Mouse (Mus musculus) inflammation-experienced regulatory T-cells, adult 6 months (primary cell): ENCODE measurements around the gene Ddx28. TPM values are rescaled to one million over a fixed set of nuclear protein-coding genes. Genes with fewer than 3 reads are reported as not detected.

Source experiments
- ATAC-seq: one replicate; pipeline ENCODE4 v1.8.0; 2017
- polyA plus RNA-seq, 3 experiments: library from polyadenylated mRNA; unstranded; fragments of 100-300 nt; shearing (Covaris generic); gene quantifications; one replicate each; pipeline ENCODE4 v1.2.1; 2017

Ddx28 gene
- polyA plus RNA-seq = 10 to 100 TPM in 2 of 3 experiments, 1 to 10 TPM in 1; 9.3 to 15.6 (median 12.3) TPM

- ATAC-seq = no peak
Observed at GRCm38 (mm10) chr8:106011643-106011986, at the start of gene Ddx28. TSS of gene Ddx28 (minus strand) at chr8:106011882.

- no peak for ATAC-seq
Observed at GRCm38 (mm10) chr8:106060521-106060920, 48.8 kb upstream of the Ddx28 start.

- no peak for ATAC-seq
Observed at GRCm38 (mm10) chr8:106059613-106060371, 48.1 kb upstream of the Ddx28 start.

- peak; percentile 77 for ATAC-seq
Observed at GRCm38 (mm10) chr8:106058731-106059612, 47.3 kb upstream of the Ddx28 start, which contains the start of gene Nfatc3. TSS of gene Nfatc3 (plus strand) at chr8:106058840.

- no peak for ATAC-seq
Observed at GRCm38 (mm10) chr8:106056455-106056982, 44.8 kb upstream of the Ddx28 start.

GRCm38 (mm10) chr8:106055038-106055437, 43.4 kb upstream of the Ddx28 start:
- no peak for ATAC-seq

- ATAC-seq = peak; percentile 60
Observed at GRCm38 (mm10) chr8:106054190-106054811, 42.6 kb upstream of the Ddx28 start.

- peak; percentile 47 for ATAC-seq
Observed at GRCm38 (mm10) chr8:106052510-106053089, 40.9 kb upstream of the Ddx28 start.

- no peak for ATAC-seq
Observed at GRCm38 (mm10) chr8:106051068-106051467, 39.4 kb upstream of the Ddx28 start.

- no peak for ATAC-seq
Observed at GRCm38 (mm10) chr8:106049840-106050239, 38.2 kb upstream of the Ddx28 start.

GRCm38 (mm10) chr8:106047854-106048630, 36.4 kb upstream of the Ddx28 start:
- ATAC-seq = no peak

- no peak for ATAC-seq
Observed at GRCm38 (mm10) chr8:106046872-106047559, 35.3 kb upstream of the Ddx28 start.

- no peak for ATAC-seq
Observed at GRCm38 (mm10) chr8:106044151-106044550, 32.5 kb upstream of the Ddx28 start.

GRCm38 (mm10) chr8:106043055-106043454, 31.4 kb upstream of the Ddx28 start:
- ATAC-seq = no peak

GRCm38 (mm10) chr8:106040218-106040617, 28.5 kb upstream of the Ddx28 start:
- ATAC-seq = no peak

GRCm38 (mm10) chr8:106039605-106040004, 27.9 kb upstream of the Ddx28 start:
- ATAC-seq = no peak

GRCm38 (mm10) chr8:106038721-106039120, 27.0 kb upstream of the Ddx28 start:
- ATAC-seq = no peak

- ATAC-seq = peak; percentile 92
Observed at GRCm38 (mm10) chr8:106022483-106022882, 10.8 kb upstream of the Ddx28 start.

GRCm38 (mm10) chr8:106018039-106018438, 6.4 kb upstream of the Ddx28 start:
- ATAC-seq = no peak

- peak; percentile 90 for ATAC-seq
Observed at GRCm38 (mm10) chr8:106017130-106017529, 5.4 kb upstream of the Ddx28 start.

GRCm38 (mm10) chr8:106016284-106016683, 4.6 kb upstream of the Ddx28 start:
- ATAC-seq = no peak
